Mouse (Mus musculus) heart, embryonic 14.5 days (tissue): Measurements from ENCODE around the gene Cbx6. TPM values are rescaled to one million over a fixed set of nuclear protein-coding genes. Genes with fewer than 3 reads are reported as not detected.

ENCODE experiments used
- ATAC-seq: fragments of 200-750 bp; cut with Nextera tagmentation; 2 replicates; pipeline ENCODE4 v1.8.0; 2017; ENCODE audit warnings: low read depth, moderate TSS enrichment; ENCODE audit not compliant: insufficient number of reproducible peaks, insufficient read depth, low FRiP score
- H3K27ac ChIP-seq, 2 experiments: fragments of 200-500 bp in 1 of 2; fragments of 300-500 bp in 1 of 2; sonication (generic) in 1 of 2; replicated peaks in 1 of 2; 2 replicates each; pipeline ENCODE4 v1.5.1; 2012 to 2014; ENCODE audit warnings: low read depth in 2 of 2, low read length in 2 of 2, control low read depth in 1 of 2, mild to moderate bottlenecking in 1 of 2, mixed read lengths in 1 of 2; ENCODE audit not compliant: control insufficient read depth in 1 of 2, insufficient read depth in 1 of 2
- H3K27me3 ChIP-seq: fragments of 300-500 bp; sonication (generic); 2 replicates; pipeline ENCODE4 v1.6.1; 2014; ENCODE audit warnings: mild to moderate bottlenecking, low read length, control low read depth; ENCODE audit not compliant: control insufficient read depth, insufficient read depth
- H3K36me3 ChIP-seq: fragments of 300-500 bp; sonication (generic); 2 replicates; pipeline ENCODE4 v1.6.1; 2014; ENCODE audit warnings: mild to moderate bottlenecking, control low read depth, low read length, mixed read lengths; ENCODE audit not compliant: control insufficient read depth, insufficient read depth
- H3K4me1 ChIP-seq, 2 experiments: fragments of 200-500 bp in 1 of 2; fragments of 300-500 bp in 1 of 2; sonication (generic) in 1 of 2; 2 replicates each; pipeline ENCODE4 v1.6.1; 2012 to 2014; ENCODE audit warnings: low read length in 2 of 2, control low read depth in 1 of 2, mixed read lengths in 1 of 2; ENCODE audit not compliant: control insufficient read depth in 2 of 2, insufficient read depth in 2 of 2
- H3K4me2 ChIP-seq: fragments of 300-500 bp; sonication (generic); 2 replicates; pipeline ENCODE4 v1.6.1; 2014; ENCODE audit warnings: mild to moderate bottlenecking, low read length
- H3K4me3 ChIP-seq, 2 experiments: fragments of 200-500 bp in 1 of 2; fragments of 300-500 bp in 1 of 2; sonication (generic) in 1 of 2; 2 replicates each; pipeline ENCODE4 v1.5.1; 2012 to 2014; ENCODE audit warnings: low read length in 2 of 2, mild to moderate bottlenecking in 2 of 2, control low read depth in 1 of 2, low read depth in 1 of 2, moderate library complexity in 1 of 2; ENCODE audit not compliant: control insufficient read depth in 1 of 2, insufficient read depth in 1 of 2
- H3K9ac ChIP-seq: fragments of 300-500 bp; sonication (generic); 2 replicates; pipeline ENCODE4 v1.6.1; 2014; ENCODE audit warnings: mild to moderate bottlenecking, low read length
- H3K9me3 ChIP-seq: fragments of 300-500 bp; sonication (generic); 2 replicates; pipeline ENCODE4 v1.6.1; 2016; ENCODE audit warnings: low read length, control low read depth; ENCODE audit not compliant: control insufficient read depth
- WGBS: fragments of 180-500 bp; shearing (Covaris S2); extraction: QIAGEN DNeasy Blood & Tissue Kit; methylation state at CpG from one replicate; pipeline ENCODE4 v1.1.7; 2014; 5-methylcytosine and 5-hydroxymethylcytosine counted together
- polyA plus RNA-seq: library from polyadenylated mRNA; unstranded; fragments of >200 nt; fragmentation: Nextera tagmentation; extraction: Ambion mirVana; gene quantifications from 2 replicates; pipeline ENCODE4 v1.2.1, GENCODE M21; 2014

Gene Cbx6
- polyA plus RNA-seq, 1 experiment from 2014 or later = 33.0 TPM

GRCm38 (mm10) chr15:79829431-79829830 is 5.1 kb downstream of the Cbx6 start:
- peaks cover 41% of the 10 kb centered on the region for H3K36me3 ChIP-seq
- no peak overlapping the region for H3K9ac ChIP-seq
- H3K27ac ChIP-seq = no peak overlapping the region
- no peak overlapping the region for H3K4me3 ChIP-seq
- peaks cover 10 to 31% of the 10 kb centered on the region in 2 experiments for H3K4me1 ChIP-seq
- ATAC-seq = no peak
- H3K27me3 ChIP-seq = no peaks in the 10 kb centered on the region
- H3K4me2 ChIP-seq = no peak overlapping the region
- H3K9me3 ChIP-seq = no peaks in the 10 kb centered on the region
- 90% methylated on average over 5 of the region's 5 CpGs for WGBS

GRCm38 (mm10) chr15:79828366-79829035 is 6.0 kb downstream of the Cbx6 start:
- Histone ChIP-seq H3K9me3 (no peaks in the 10 kb centered on the region), H3K27ac (no peak overlapping the region), H3K4me3 (peak overlapping the region in 1 of 2 experiments; percentile 3; a peak in 1 of 4 replicates), H3K36me3 (peaks cover 43% of the 10 kb centered on the region), H3K9ac (no peak overlapping the region; the same call in 1 of the 2 replicates), H3K27me3 (no peaks in the 10 kb centered on the region), H3K4me1 (peaks cover 11 to 34% of the 10 kb centered on the region in 2 experiments), H3K4me2 (peak overlapping the region; percentile 36)
- 51% methylated on average over 46 of the region's 46 CpGs for WGBS
- no peak for ATAC-seq

DNA sequence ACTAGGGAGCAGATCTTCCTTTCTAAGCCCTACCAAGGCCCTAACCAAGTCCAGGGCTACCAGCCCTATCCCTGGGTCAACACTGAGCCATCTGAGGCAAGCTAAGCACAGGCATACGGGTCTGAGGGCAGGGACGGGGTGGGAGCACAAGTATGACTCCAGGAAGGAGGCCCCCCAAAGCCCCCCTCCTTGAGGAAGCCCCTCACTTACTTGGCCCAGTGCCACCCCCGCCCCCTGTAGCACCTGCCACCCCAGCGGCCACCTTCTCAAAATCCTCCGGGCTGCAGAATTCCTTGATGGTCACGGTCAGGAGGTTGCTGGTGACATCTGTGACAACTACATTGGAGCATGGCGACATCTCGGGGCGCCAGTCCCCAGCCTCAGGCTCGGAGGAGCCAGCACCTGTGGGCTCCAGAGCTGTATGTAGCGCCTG is 6.7 kb downstream of the Cbx6 start:
- Histone ChIP-seq H3K27ac (no peak overlapping the region), H3K9me3 (no peaks in the 10 kb centered on the region), H3K9ac (no peak overlapping the region; the same call in 1 of the 2 replicates), H3K4me3 (no peak overlapping the region), H3K27me3 (no peaks in the 10 kb centered on the region), H3K4me2 (no peak overlapping the region), H3K4me1 (peaks cover 10 to 41% of the 10 kb centered on the region in 2 experiments), H3K36me3 (peaks cover 50% of the 10 kb centered on the region)
- ATAC-seq = no peak
- WGBS = 82% methylated on average over 11 of the region's 11 CpGs

- Histone ChIP-seq H3K4me2 (no peak overlapping the region), H3K4me1 (peaks cover 7 to 41% of the 10 kb centered on the region in 2 experiments), H3K27me3 (no peaks in the 10 kb centered on the region), H3K9me3 (no peaks in the 10 kb centered on the region), H3K4me3 (no peak overlapping the region), H3K27ac (no peak overlapping the region), H3K9ac (no peak overlapping the region; the same call in 1 of the 2 replicates), H3K36me3 (peaks cover 51% of the 10 kb centered on the region)
- 88% methylated on average over 14 of the region's 14 CpGs for WGBS
- no peak for ATAC-seq
Observed at GRCm38 (mm10) chr15:79827061-79827777, 7.3 kb downstream of the Cbx6 start.

GRCm38 (mm10) chr15:79826221-79826935 is 8.1 kb downstream of the Cbx6 start:
- no peak overlapping the region for H3K9ac ChIP-seq
- no peaks in the 10 kb centered on the region for H3K9me3 ChIP-seq
- no peak for ATAC-seq
- H3K4me1 ChIP-seq = peaks cover 4 to 36% of the 10 kb centered on the region in 2 experiments
- WGBS = 84% methylated on average over 9 of the region's 9 CpGs
- no peaks in the 10 kb centered on the region for H3K27me3 ChIP-seq
- no peak overlapping the region for H3K4me3 ChIP-seq
- H3K4me2 ChIP-seq = no peak overlapping the region
- H3K27ac ChIP-seq = no peak overlapping the region
- peaks cover 45% of the 10 kb centered on the region for H3K36me3 ChIP-seq

DNA sequence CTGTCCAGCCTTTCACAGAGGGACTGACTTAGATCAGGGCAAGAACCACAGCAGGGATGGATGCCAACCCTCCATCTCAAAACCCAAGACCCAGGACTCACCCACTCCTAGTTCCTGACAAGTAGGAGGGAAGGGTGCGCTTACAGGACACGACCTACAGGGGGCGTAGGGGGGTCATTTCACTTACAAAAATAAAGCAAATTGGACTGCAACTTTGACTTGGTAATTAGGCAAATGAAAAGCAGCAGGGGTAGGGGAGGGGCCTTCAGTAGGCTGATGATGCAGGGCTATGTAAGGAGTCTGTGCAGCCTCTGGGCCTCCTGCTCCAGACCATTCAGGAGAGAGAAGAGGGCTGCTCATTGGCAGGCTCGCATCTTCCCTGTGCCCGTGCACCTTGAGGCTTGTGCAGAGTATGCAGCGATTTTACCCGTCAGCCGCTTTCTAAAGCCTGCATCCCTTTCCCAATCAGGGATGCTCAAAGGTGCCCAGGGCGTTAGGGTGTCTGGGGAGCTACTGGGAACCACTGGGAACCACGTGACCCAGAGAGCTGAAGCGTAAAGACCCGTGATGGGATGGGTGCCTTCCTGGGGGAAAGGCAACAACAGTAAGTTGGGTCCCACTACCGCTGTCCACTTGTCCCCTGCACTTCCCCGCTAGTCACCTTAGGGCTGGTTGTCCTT is 9.2 kb downstream of the Cbx6 start:
- peaks cover 4 to 31% of the 10 kb centered on the region in 2 experiments for H3K4me1 ChIP-seq
- H3K4me3 ChIP-seq = no peak overlapping the region
- no peaks in the 10 kb centered on the region for H3K27me3 ChIP-seq
- no peaks in the 10 kb centered on the region for H3K9me3 ChIP-seq
- 56% methylated on average over 14 of the region's 14 CpGs for WGBS
- H3K27ac ChIP-seq = no peak overlapping the region
- H3K36me3 ChIP-seq = peaks cover 43% of the 10 kb centered on the region
- no peak overlapping the region for H3K9ac ChIP-seq
- H3K4me2 ChIP-seq = no peak overlapping the region
- ATAC-seq = no peak

DNA sequence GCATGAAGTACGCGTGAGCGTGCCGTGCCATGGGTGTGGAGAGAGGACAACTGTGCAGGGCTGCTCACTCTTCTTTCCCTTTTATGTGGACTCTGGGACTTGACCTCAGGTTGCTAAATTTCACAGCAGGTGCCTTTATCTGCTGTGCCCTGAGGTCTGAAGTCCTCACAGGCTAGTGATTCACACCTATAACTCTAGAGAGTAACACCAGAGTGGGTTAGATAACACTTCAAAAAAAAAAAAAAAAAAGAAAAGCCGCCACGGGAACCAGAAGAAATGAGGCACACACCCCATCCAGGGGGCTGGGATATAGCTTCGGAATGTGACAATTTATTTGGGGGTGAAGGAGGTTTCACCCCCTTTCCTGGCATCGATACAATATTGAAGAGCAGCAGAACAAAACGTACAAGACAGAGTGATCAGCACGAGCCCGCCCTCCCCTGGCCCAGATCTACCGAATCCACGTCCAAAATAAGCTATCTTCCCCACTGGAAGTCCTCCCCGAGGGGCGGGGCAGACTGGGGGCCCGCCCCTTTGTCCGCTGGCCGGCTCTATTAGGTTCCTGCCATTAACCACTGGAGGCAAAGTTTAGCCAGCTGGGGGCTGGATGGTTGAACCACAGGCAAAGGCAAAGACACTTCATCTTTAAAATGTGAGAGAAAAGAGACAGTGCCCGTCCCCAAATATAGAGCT is 10.8 kb downstream of the Cbx6 start:
- H3K4me3 ChIP-seq = no peak overlapping the region
- H3K4me1 ChIP-seq = peaks cover 4 to 25% of the 10 kb centered on the region in 2 experiments
- 56% methylated on average over 19 of the region's 19 CpGs for WGBS
- no peak overlapping the region for H3K4me2 ChIP-seq
- no peak overlapping the region for H3K9ac ChIP-seq
- no peak for ATAC-seq
- H3K9me3 ChIP-seq = no peaks in the 10 kb centered on the region
- H3K27ac ChIP-seq = no peak overlapping the region
- H3K27me3 ChIP-seq = no peaks in the 10 kb centered on the region
- peaks cover 42% of the 10 kb centered on the region for H3K36me3 ChIP-seq
